Mouse (Mus musculus) liver, adult 2 months (tissue): ENCODE measurements around the gene Gm11037. TPM values are rescaled to one million over a fixed set of nuclear protein-coding genes. Genes with fewer than 3 reads are reported as not detected.

Source experiments
- DNase-seq: peaks from one replicate; pipeline ENCODE4 v3.0.0-alpha.2; 2011; ENCODE audit warnings: low read depth, low spot score; ENCODE audit errors: extremely low read depth
- H3K27ac ChIP-seq: fragments of 200-500 bp; replicated peaks from 2 replicates; pipeline ENCODE4 v1.5.1; 2012; ENCODE audit warnings: low read depth, mild to moderate bottlenecking, control low read depth, inconsistent platforms, low read length; ENCODE audit not compliant: insufficient read depth
- H3K27me3 ChIP-seq: fragments of 200-500 bp; 2 replicates; pipeline ENCODE4 v1.6.1; 2012; ENCODE audit warnings: mild to moderate bottlenecking, moderate library complexity, low read length, inconsistent platforms; ENCODE audit not compliant: control insufficient read depth, insufficient read depth
- H3K36me3 ChIP-seq: fragments of 200-500 bp; 2 replicates; pipeline ENCODE4 v1.6.1; 2012; ENCODE audit warnings: low read length, inconsistent platforms; ENCODE audit not compliant: control insufficient read depth, insufficient read depth
- H3K4me1 ChIP-seq: fragments of 200-500 bp; 2 replicates; pipeline ENCODE4 v1.6.1; 2011; ENCODE audit warnings: low read length; ENCODE audit not compliant: control insufficient read depth, insufficient read depth
- H3K4me3 ChIP-seq: fragments of 200-500 bp; 2 replicates; pipeline ENCODE4 v1.5.1; 2011; ENCODE audit warnings: low read depth, mild to moderate bottlenecking, control low read depth, low read length, moderate library complexity; ENCODE audit not compliant: insufficient read depth
- H3K79me2 ChIP-seq: fragments of 200-500 bp; 2 replicates; pipeline ENCODE4 v1.6.1; 2012; ENCODE audit warnings: inconsistent platforms, mild to moderate bottlenecking, low read length, moderate library complexity; ENCODE audit not compliant: control insufficient read depth, insufficient read depth
- H3K9ac ChIP-seq: fragments of 200-500 bp; 2 replicates; pipeline ENCODE4 v1.6.1; 2012; ENCODE audit warnings: low read depth, mild to moderate bottlenecking, control low read depth, inconsistent platforms, low read length
- CTCF ChIP-seq: fragments of 200-500 bp; IDR thresholded peaks from 2 replicates; pipeline ENCODE4 v1.5.1; 2011; ENCODE audit warnings: low read depth, low read length, control low read depth
- POLR2A ChIP-seq: fragments of 200-500 bp; IDR thresholded peaks from 2 replicates; pipeline ENCODE4 v1.6.1; 2011; ENCODE audit warnings: low read length, control low read depth; ENCODE audit not compliant: insufficient read depth; ENCODE audit errors: extremely low read depth
- WGBS: fragments of 180-500 bp; shearing (Covaris S2); methylation state at CpG from one replicate; pipeline ENCODE4 v1.1.7; 2018; 5-methylcytosine and 5-hydroxymethylcytosine counted together
- polyA plus RNA-seq: library from polyadenylated mRNA; depleted of rRNA; stranded (reverse); fragments of >200 nt; gene quantifications from 2 replicates; pipeline ENCODE4 v1.2.3, GENCODE M21; 2012
- total RNA-seq: library from RNA; depleted of rRNA; stranded (reverse); fragments of >200 nt; gene quantifications from 2 replicates; pipeline ENCODE4 v1.2.3, GENCODE M21; 2014

Gene Gm11037
- total and polyA plus RNA-seq, 2 experiments: not detected

DNA sequence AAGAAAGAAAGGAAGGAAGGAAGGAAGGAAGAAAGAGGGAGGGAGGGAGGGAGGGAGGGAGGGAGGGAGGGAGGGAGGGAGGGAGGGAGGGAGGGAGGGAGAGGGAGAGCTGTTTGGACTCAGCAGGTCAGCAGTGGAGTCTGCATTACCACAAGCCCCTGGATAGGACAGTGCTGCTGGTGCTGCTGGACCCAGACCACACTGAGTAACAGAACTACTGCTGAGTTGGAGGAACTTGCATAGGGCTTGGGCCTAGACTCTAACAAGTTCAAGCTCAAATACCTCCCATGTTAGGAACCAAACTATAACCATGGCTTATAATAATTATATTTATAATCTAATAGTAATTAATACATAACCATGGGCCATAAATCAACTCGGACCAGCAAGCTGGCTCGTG lies 2.4 kb upstream of the Gm11037 start:
- H3K36me3 ChIP-seq: no peaks in the 10 kb centered on the region
- H3K4me1 ChIP-seq: no peaks in the 10 kb centered on the region
- 87% methylated on average over 2 of the region's 2 CpGs for WGBS
- no peak overlapping the region for H3K4me3 ChIP-seq
- TF ChIP-seq CTCF (no peak), POLR2A (no peak)
- DNase-seq: no peak
- no peaks in the 10 kb centered on the region for H3K79me2 ChIP-seq
- no peak overlapping the region for H3K9ac ChIP-seq
- H3K27ac ChIP-seq: no peak overlapping the region
- H3K27me3 ChIP-seq: no peaks in the 10 kb centered on the region; the same call in 1 of the 2 replicates

DNA sequence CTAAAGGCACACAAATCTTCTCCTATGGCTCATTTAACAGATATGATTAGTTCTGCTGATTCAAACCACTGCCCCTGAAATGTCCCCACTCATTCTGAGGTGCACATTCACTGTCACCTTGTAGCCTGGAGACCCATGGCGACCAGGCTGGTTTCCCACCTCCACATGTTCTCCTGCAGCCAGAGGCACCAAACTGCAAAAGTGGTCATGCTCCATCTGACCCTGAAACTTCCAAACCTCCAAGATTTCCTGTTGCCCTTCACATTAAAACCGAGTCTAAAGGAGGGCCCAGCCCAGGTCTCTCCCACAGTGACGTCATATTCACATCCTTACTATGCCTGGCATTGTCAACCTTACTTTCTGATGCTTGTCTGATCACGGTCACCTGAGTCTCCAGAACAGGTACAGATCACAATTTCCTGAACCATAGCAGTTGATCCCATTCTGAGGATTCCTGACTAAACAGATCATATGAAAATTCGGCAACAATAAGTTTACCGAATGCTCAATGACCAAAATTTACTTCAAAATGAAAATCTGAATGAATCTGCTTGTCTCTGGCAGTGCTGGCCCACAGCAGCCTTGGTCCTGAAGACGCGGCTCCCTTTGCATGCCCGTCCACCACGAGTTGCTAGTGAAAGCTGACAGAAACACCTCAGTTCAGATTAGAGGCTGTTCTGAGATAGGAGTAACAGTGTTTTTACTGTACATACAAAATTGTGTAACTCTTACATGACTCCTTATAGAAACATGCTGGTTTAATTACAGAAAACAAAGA lies 997 bp upstream of the Gm11037 start:
- DNase-seq: no peak
- Histone ChIP-seq H3K27ac (no peak overlapping the region), H3K36me3 (no peaks in the 10 kb centered on the region), H3K4me1 (no peaks in the 10 kb centered on the region), H3K9ac (no peak overlapping the region), H3K27me3 (no peaks in the 10 kb centered on the region; the same call in 1 of the 2 replicates), H3K4me3 (no peak overlapping the region), H3K79me2 (no peaks in the 10 kb centered on the region)
- TF ChIP-seq POLR2A (no peak), CTCF (no peak)
- WGBS: 85% methylated on average over 10 of the region's 10 CpGs

DNA sequence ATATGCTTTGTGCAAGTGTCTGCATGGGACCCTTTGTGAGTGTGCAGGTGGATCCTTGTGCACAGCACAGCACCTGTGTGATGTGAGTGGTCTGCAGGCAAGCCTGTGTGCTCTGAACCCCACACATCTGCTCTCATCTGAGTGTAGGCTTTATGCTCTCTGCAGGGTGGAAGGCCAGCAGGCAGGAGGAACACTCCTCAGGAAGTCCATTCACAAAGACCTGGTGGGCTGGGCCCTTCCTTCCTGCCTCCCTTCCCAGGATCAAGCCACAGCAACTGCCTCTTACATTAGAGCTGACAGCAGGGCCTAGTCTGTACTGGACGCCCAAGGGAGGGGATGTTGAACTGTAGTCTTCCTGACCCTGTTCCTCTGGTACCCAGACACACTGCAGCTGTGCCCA lies 1.1 kb downstream of the Gm11037 start:
- WGBS: 60% methylated on average over 1 of the region's 1 CpGs
- no peaks in the 10 kb centered on the region for H3K79me2 ChIP-seq
- H3K4me3 ChIP-seq: no peak overlapping the region
- DNase-seq: no peak
- peak overlapping the region; percentile 47 for H3K27ac ChIP-seq
- no peaks in the 10 kb centered on the region for H3K4me1 ChIP-seq
- TF ChIP-seq POLR2A: no peak
- TF ChIP-seq CTCF: no peak
- H3K9ac ChIP-seq: no peak overlapping the region
- H3K27me3 ChIP-seq: no peaks in the 10 kb centered on the region
- no peaks in the 10 kb centered on the region for H3K36me3 ChIP-seq

DNA sequence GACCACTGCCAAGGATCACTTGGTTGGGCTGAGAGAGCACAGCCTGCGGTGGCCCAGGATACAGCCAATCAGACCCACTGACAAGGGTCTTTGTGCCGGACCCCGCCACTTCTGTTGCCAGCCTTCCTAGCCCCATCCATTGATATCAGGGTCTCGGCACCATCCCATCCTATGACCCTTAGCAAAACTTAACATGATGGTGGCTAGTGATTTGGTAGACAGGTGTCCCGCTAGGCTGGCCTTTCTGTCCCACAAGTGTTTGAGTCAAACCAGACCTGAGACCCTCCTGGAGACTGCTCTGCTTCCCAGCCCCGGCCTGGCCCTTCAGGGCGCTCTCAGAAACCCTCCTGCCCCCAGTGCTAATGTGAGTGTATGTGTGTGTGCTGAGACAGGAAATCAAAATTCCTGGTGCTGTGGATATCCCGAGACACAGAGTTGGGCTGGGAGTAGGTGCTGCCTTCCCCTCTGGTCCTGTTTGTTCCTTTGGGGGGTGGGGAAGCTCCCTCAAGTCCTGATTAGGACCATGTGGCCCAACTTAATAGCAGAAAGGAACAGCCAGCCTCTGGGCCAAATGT lies 1.6 kb downstream of the Gm11037 start:
- Histone ChIP-seq H3K79me2 (no peaks in the 10 kb centered on the region), H3K27me3 (no peaks in the 10 kb centered on the region), H3K4me1 (0 out of 2 replicates have a peak, but pooled peaks cover under 1% of the 10 kb centered on the region), H3K9ac (no peak overlapping the region), H3K36me3 (no peaks in the 10 kb centered on the region), H3K27ac (peak overlapping the region; percentile 47), H3K4me3 (no peak overlapping the region)
- TF ChIP-seq CTCF: no peak
- no peak for TF ChIP-seq POLR2A
- 79% methylated on average over 8 of the region's 8 CpGs for WGBS
- DNase-seq: no peak

DNA sequence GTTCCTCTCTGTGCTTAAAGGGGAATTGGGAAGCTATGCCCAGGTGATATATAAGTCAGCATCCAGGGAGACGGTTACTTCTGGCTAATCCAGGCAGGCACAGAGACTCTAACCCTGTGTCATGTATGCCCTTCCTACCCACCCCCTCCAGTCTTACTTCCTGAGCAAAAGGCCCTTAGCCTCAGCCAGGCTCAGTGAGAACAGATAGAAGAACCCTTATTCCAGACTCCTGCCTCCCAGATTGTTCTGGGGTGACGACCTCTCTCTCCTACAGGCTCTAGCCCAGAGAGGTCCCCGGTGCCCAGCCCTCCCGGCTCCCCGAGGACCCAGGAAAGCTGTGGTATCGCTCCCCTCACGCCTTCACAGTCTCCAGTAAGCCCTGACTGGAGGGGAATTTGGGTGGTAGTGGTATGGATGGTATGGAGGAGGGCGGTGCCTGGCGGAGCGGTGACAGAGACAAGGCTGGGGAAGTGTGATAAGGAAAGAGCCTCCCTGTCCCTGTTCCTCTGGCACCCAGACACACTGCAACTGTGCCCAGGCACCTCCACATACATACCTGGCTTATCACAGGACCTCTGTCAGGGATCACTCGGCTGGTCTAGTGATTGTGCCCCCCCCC lies 2.3 kb downstream of the Gm11037 start:
- 59% methylated on average over 11 of the region's 11 CpGs for WGBS
- Histone ChIP-seq H3K79me2 (no peaks in the 10 kb centered on the region), H3K9ac (no peak overlapping the region), H3K27ac (peak overlapping the region; percentile 47), H3K27me3 (no peaks in the 10 kb centered on the region), H3K4me1 (0 out of 2 replicates have a peak, but pooled peaks cover 1% of the 10 kb centered on the region), H3K36me3 (no peaks in the 10 kb centered on the region), H3K4me3 (no peak overlapping the region)
- TF ChIP-seq CTCF: no peak
- no peak for TF ChIP-seq POLR2A
- no peak for DNase-seq
